Comparison of ENCODE assay signal across 9 mouse cellular contexts in genomic region chr12:84347192-84347591, GRCm38 (mm10). TPM values are rescaled to one million over a fixed set of nuclear protein-coding genes. Genes with fewer than 3 reads are reported as not detected.
DNase-seq lines count a peak whose midpoint lies in the region; ATAC-seq and TF ChIP-seq lines count a peak whose summit lies in the region.
"Had no signal": no experiment of that assay in that cellular context is flagged by ENCODE, and none has a peak within 500 bp of the region (broad histone marks: within the 10 kb centered on the region; RNA-seq: fewer than 3 reads in every experiment).

No protein-coding gene starts in this region.

- no peak overlapping the region for H3K4me2 ChIP-seq in heart, embryonic 11.5 days
- H3K4me2 ChIP-seq: limb, embryonic 15.5 days had no signal

- H3K27ac ChIP-seq in heart, embryonic 11.5 days (ENCODE audit: low read depth, low read length) = no peak overlapping the region
- no peak overlapping the region for H3K27ac ChIP-seq in thymus, adult 2 months (ENCODE audit: control insufficient read depth, insufficient read depth, low read length)
- H3K27ac ChIP-seq: limb, embryonic 15.5 days had no signal

- no peak overlapping the region for H3K9ac ChIP-seq in heart, embryonic 11.5 days (ENCODE audit: low read depth, low read length)
- H3K9ac ChIP-seq: limb, embryonic 15.5 days had no signal

- DNase-seq in heart, postnatal 4 days = peak; percentile 50
- DNase-seq in brain, embryonic 14.5 days (ENCODE audit: low read depth) = peak; percentile 20
- DNase-seq in kidney, postnatal 10 days = peak; percentile 65
- DNase-seq in retina, embryonic 14.5 days (ENCODE audit: low spot score) = peak; percentile 58
- DNase-seq in layer of hippocampus, postnatal 36 days = no peak
- DNase-seq in thymus, adult 2 months = no peak

- H3K4me3 ChIP-seq in heart, embryonic 11.5 days (ENCODE audit: low read depth, low read length) = no peak overlapping the region
- no peak overlapping the region for H3K4me3 ChIP-seq in E14TG2a.4 (replicated peaks; ENCODE audit: low read length)
- H3K4me3 ChIP-seq in thymus, adult 2 months (ENCODE audit: control insufficient read depth, insufficient read depth, low read length) = no peak overlapping the region
- H3K4me3 ChIP-seq: limb, embryonic 15.5 days had no signal

- H3K9me3 ChIP-seq in heart, embryonic 11.5 days (replicated peaks; ENCODE audit: control insufficient read depth, low read length) = no peaks in the 10 kb centered on the region
- H3K9me3 ChIP-seq in E14TG2a.4 (ENCODE audit: low read length) = no peaks in the 10 kb centered on the region
- H3K9me3 ChIP-seq: limb, embryonic 15.5 days had no signal

- H3K4me1 ChIP-seq in heart, embryonic 11.5 days (ENCODE audit: control insufficient read depth, insufficient read depth, low read length) = no peaks in the 10 kb centered on the region
- H3K4me1 ChIP-seq in E14TG2a.4 (replicated peaks; ENCODE audit: low read depth, low read length) = peaks cover 11% of the 10 kb centered on the region
- no peaks in the 10 kb centered on the region for H3K4me1 ChIP-seq in thymus, adult 2 months (replicated peaks; ENCODE audit: control insufficient read depth, insufficient read depth, low read length)
- H3K4me1 ChIP-seq: limb, embryonic 15.5 days had no signal

- 37% methylated on average over 2 of the region's 2 CpGs for WGBS in heart, embryonic 11.5 days (ENCODE audit: insufficient replicate concordance)
- WGBS in thymus, adult 2 months = 88% methylated on average over 2 of the region's 2 CpGs

- no peak for TF ChIP-seq POLR2A in brain, embryonic 14.5 days (IDR thresholded peaks at IDR 0.05; ENCODE audit: borderline replicate concordance, extremely low read depth, insufficient read depth, insufficient read length, poor library complexity, severe bottlenecking)
- TF ChIP-seq POLR2A in thymus, adult 2 months (IDR thresholded peaks at IDR 0.05; ENCODE audit: control insufficient read depth, extremely low read depth, insufficient read depth, low read length, poor library complexity) = no peak

- no peaks in the 10 kb centered on the region for H3K27me3 ChIP-seq in heart, embryonic 11.5 days (ENCODE audit: control insufficient read depth, insufficient read depth, low read length)
- H3K27me3 ChIP-seq in E14TG2a.4 (ENCODE audit: insufficient read depth, low read length) = no peaks in the 10 kb centered on the region
- no peaks in the 10 kb centered on the region for H3K27me3 ChIP-seq in thymus, adult 2 months (ENCODE audit: control insufficient read depth, insufficient read depth, low read length)
- H3K27me3 ChIP-seq: limb, embryonic 15.5 days had no signal

- peaks cover 13% of the 10 kb centered on the region; the same call in 1 of the 2 replicates for H3K36me3 ChIP-seq in heart, embryonic 11.5 days (ENCODE audit: control insufficient read depth, insufficient read depth, low read length)
- peaks cover 36% of the 10 kb centered on the region for H3K36me3 ChIP-seq in E14TG2a.4 (ENCODE audit: insufficient read depth, low read length)
- H3K36me3 ChIP-seq in thymus, adult 2 months (ENCODE audit: control insufficient read depth, insufficient read depth, low read length) = peaks cover 32% of the 10 kb centered on the region

- no peak for ATAC-seq in heart, embryonic 11.5 days (replicated peaks; ENCODE audit: insufficient number of reproducible peaks, low FRiP score, low TSS enrichment)

- peak; percentile 23; the same call in 1 of the 2 replicates for TF ChIP-seq CTCF in E14TG2a.4 (conservative IDR thresholded peaks at IDR 0.05; ENCODE audit: low read length)
- peak; percentile 50; the same call in 1 of the 2 replicates for TF ChIP-seq CTCF in brain, embryonic 14.5 days (IDR thresholded peaks at IDR 0.05; ENCODE audit: borderline replicate concordance, extremely low read depth, insufficient read depth, insufficient read length)
- TF ChIP-seq CTCF in thymus, adult 2 months (IDR thresholded peaks at IDR 0.05; ENCODE audit: borderline replicate concordance, control insufficient read depth, extremely low read depth, insufficient read depth, low read length, poor library complexity) = no peak

RNA-seq across cellular contexts. Expression of gene Coq6, which starts 14.3 kb away (rescaled TPM):
- 10 to 100 TPM; 91.6 to 94.9 TPM for total RNA-seq in heart, postnatal 4 days (2021)
- 57.4 and 68.0 TPM in 2 replicates for polyA plus RNA-seq in heart, embryonic 11.5 days (2014; fragmentation: Nextera tagmentation; extraction: Ambion mirVana)
- polyA plus RNA-seq in brain, embryonic 14.5 days (2012; rRNA removed) = 48.3 and 70.1 TPM in 2 replicates
- 10 to 100 TPM; 24.6 to 25.3 TPM for total RNA-seq in layer of hippocampus, postnatal 36 days (2021)
- 63.3 and 70.5 TPM in 2 replicates for polyA plus RNA-seq in thymus, adult 2 months (2012; rRNA removed)

RNA-seq across cellular contexts. Expression of gene Fam161b, which starts 14.4 kb away (rescaled TPM):
- total RNA-seq in heart, postnatal 4 days (2021) = 1 to 10 TPM; 4.0 to 4.3 TPM
- 5.7 and 6.6 TPM in 2 replicates for polyA plus RNA-seq in heart, embryonic 11.5 days (2014; fragmentation: Nextera tagmentation; extraction: Ambion mirVana)
- 16.2 and 18.4 TPM in 2 replicates for polyA plus RNA-seq in brain, embryonic 14.5 days (2012; rRNA removed)
- total RNA-seq in layer of hippocampus, postnatal 36 days (2021) = 10 to 100 TPM; 11.1 to 12.1 TPM
- 0.94 and 1.2 TPM in 2 replicates for polyA plus RNA-seq in thymus, adult 2 months (2012; rRNA removed)

RNA-seq across cellular contexts. Expression of gene Zfp410, which starts 30.5 kb away (rescaled TPM):
- 10 to 100 TPM; 37.3 to 38.1 TPM for total RNA-seq in heart, postnatal 4 days (2021)
- 56.0 and 58.0 TPM in 2 replicates for polyA plus RNA-seq in heart, embryonic 11.5 days (2014; fragmentation: Nextera tagmentation; extraction: Ambion mirVana)
- 59.5 and 72.4 TPM in 2 replicates for polyA plus RNA-seq in brain, embryonic 14.5 days (2012; rRNA removed)
- total RNA-seq in layer of hippocampus, postnatal 36 days (2021) = 10 to 100 TPM; 38.5 to 42.4 TPM
- polyA plus RNA-seq in thymus, adult 2 months (2012; rRNA removed) = 59.1 and 59.5 TPM in 2 replicates

Comparison
In these comparisons a context has a peak if more than half of its experiments do, and no peak if none do; other contexts are left out.
1. DNase-seq: peak in heart, postnatal 4 days (single experiment), brain, embryonic 14.5 days (single experiment), kidney, postnatal 10 days (single experiment) and retina, embryonic 14.5 days (single experiment); none in layer of hippocampus, postnatal 36 days (0 of 2) and thymus, adult 2 months (single experiment).